Mouse (Mus musculus) kidney, postnatal 25 days (tissue): ENCODE measurements around the gene D630003M21Rik.

Experiments
- DNase-seq, 2 experiments: peaks; one replicate each; pipeline ENCODE4 v3.0.0; 2021; ENCODE audit warnings: mixed read lengths in 2 of 2

Gene D630003M21Rik

GRCm38 (mm10) chr2:158193611-158194336 is 35.2 kb downstream of the D630003M21Rik start:
- DNase-seq: no peak

GRCm38 (mm10) chr2:158191098-158191497 is 37.9 kb downstream of the D630003M21Rik start:
- peak; percentile 35 to 77 for DNase-seq

GRCm38 (mm10) chr2:158189451-158189850 is 39.6 kb downstream of the D630003M21Rik start:
- DNase-seq: no peak

- DNase-seq: no peak
These were observed 42.7 kb downstream of the D630003M21Rik start for GRCm38 (mm10) chr2:158186206-158186871.

GRCm38 (mm10) chr2:158183266-158183665 is 45.8 kb downstream of the D630003M21Rik start:
- DNase-seq: no peak

- no peak for DNase-seq
These were observed 47.1 kb downstream of the D630003M21Rik start for GRCm38 (mm10) chr2:158181932-158182331.

GRCm38 (mm10) chr2:158180797-158181196 is 48.2 kb downstream of the D630003M21Rik start:
- peak; percentile 60 to 81 for DNase-seq

- peak; percentile 37 to 61 for DNase-seq
These were observed 49.5 kb downstream of the D630003M21Rik start for GRCm38 (mm10) chr2:158179370-158180111.

- DNase-seq: peak; percentile 89 to 91
These were observed 50.2 kb downstream of the D630003M21Rik start for GRCm38 (mm10) chr2:158178696-158179369.

GRCm38 (mm10) chr2:158178139-158178538 is 50.9 kb downstream of the D630003M21Rik start:
- DNase-seq: no peak

GRCm38 (mm10) chr2:158177574-158177973 is 51.4 kb downstream of the D630003M21Rik start:
- no peak for DNase-seq

- DNase-seq: no peak
These were observed 52.3 kb downstream of the D630003M21Rik start for GRCm38 (mm10) chr2:158176763-158177162.

- DNase-seq: no peak
These were observed 53.6 kb downstream of the D630003M21Rik start for GRCm38 (mm10) chr2:158175433-158175832.

- DNase-seq: no peak
These were observed 54.1 kb downstream of the D630003M21Rik start for GRCm38 (mm10) chr2:158174958-158175357.

GRCm38 (mm10) chr2:158174438-158174837 is 54.6 kb downstream of the D630003M21Rik start:
- DNase-seq: peak; percentile 31 to 48

- no peak for DNase-seq
These were observed 58.6 kb downstream of the D630003M21Rik start for GRCm38 (mm10) chr2:158170394-158170793.

- DNase-seq: no peak
These were observed 59.3 kb downstream of the D630003M21Rik start for GRCm38 (mm10) chr2:158169771-158170170.

- no peak for DNase-seq
These were observed 59.7 kb downstream of the D630003M21Rik start for GRCm38 (mm10) chr2:158169351-158169750.

- no peak for DNase-seq
These were observed 60.2 kb downstream of the D630003M21Rik start for GRCm38 (mm10) chr2:158168741-158169211.

- no peak for DNase-seq
These were observed 61.4 kb downstream of the D630003M21Rik start for GRCm38 (mm10) chr2:158167496-158168205.

- DNase-seq: peak; percentile 58 to 76
These were observed 62.4 kb downstream of the D630003M21Rik start for GRCm38 (mm10) chr2:158166628-158167027.

GRCm38 (mm10) chr2:158165776-158166175 is 63.2 kb downstream of the D630003M21Rik start:
- no peak for DNase-seq
